Mouse (Mus musculus) left cerebral cortex, adult 2 months (tissue): Measurements from ENCODE around the gene Prkg1. TPM values are rescaled to one million over a fixed set of nuclear protein-coding genes. Genes with fewer than 3 reads are reported as not detected.
"Not testable (repeated sequence)": the region's sequence is repeated elsewhere in the genome, so short reads cannot be mapped to it uniquely, and the experiment has no call there.

Experiments
- DNase-seq, 2 experiments: peaks; one replicate each; pipeline ENCODE4 v3.0.0; 2021 to 2022; ENCODE audit warnings: low spot score in 2 of 2, mixed read lengths in 1 of 2; ENCODE audit errors: extremely low spot score in 1 of 2
- H3K27ac ChIP-seq: fragments of 200-600 bp; 2 replicates; pipeline ENCODE4 v1.8.1; 2022
- H3K4me3 ChIP-seq: fragments of 200-600 bp; 2 replicates; pipeline ENCODE4 v1.8.1; 2022
- CTCF ChIP-seq: fragments of 200-600 bp; IDR thresholded peaks from 2 replicates; pipeline ENCODE4 v1.8.1; 2022; ENCODE audit warnings: antibody characterized with exemption, mild to moderate bottlenecking, moderate library complexity
- intact Hi-C: fragments of 180-260 bp; cut with DNase I; formaldehyde crosslinking; loops from one replicate; pipeline ENCODE4 v1.15.1; 2025
- total RNA-seq, 2 experiments: library from RNA; stranded (reverse); gene quantifications; 2 replicates each; pipeline ENCODE4 v1.2.3; 2021

Gene Prkg1
- total RNA-seq, 2 experiments from 2014 or later = 18.9 to 21.9 TPM

DNA sequence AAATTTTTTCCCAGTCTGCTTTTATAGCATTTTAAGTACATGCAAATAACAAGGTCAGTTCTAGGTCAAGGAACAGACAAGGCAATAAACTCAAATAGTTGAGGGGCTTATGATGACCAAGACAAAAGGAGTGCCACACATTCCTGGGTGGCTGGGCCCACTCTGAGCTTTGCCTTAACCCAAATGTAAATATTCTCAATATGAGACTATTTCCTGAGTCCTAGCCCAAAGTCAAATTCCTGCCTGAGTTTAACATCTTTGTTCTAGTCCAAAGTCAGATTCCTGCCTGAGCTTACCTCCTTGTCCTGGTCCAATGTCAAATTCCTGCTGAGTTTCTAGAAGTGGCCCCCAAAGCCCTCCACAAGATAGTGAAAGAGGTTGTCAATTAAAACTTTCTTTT is 1206.8 kb downstream of the Prkg1 start:
- no peak for DNase-seq
- no peak for TF ChIP-seq CTCF
- intact Hi-C loops = loop anchor here (10.0 kb wide), 1 partner anchor 1197 kb away; no protein-coding TSS in a partner anchor
- Histone ChIP-seq H3K27ac (no peak overlapping the region), H3K4me3 (no peak overlapping the region)

- H3K4me3 ChIP-seq = no peak overlapping the region
- no peak overlapping the region for H3K27ac ChIP-seq
- DNase-seq = peak; percentile 63 to 71
- intact Hi-C loops = loop anchor here (1.0 to 10.0 kb wide), 6 partner anchors 127 to 1200 kb away; no protein-coding TSS in a partner anchor
- TF ChIP-seq CTCF = peak; percentile 84
Observed at GRCm38 (mm10) chr19:30554467-30554881, 1210.4 kb downstream of the Prkg1 start.

DNA sequence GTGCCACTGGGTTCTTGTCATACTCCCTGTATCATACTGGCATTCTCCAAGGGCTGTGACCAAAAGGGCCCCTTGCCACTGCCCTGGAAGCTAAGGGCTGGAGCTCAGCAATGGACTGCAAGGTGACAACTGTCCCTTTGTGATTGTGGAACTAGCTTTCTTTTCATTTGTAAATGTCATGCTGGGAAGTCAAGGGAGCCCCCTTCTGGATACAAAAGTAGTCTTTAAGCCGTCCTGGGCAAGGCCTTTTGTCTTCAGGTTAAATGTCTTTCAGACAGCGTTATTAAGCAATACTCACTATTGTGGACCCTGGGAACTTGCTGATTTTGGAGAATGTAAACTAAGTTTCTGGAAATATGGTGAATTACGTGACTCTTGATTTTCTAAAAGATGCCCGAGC is 1211.1 kb downstream of the Prkg1 start:
- no peak for TF ChIP-seq CTCF
- no peak overlapping the region for H3K4me3 ChIP-seq
- no peak overlapping the region for H3K27ac ChIP-seq
- no peak for DNase-seq
- intact Hi-C loops = loop anchor here (1.0 to 10.0 kb wide), 6 partner anchors 126 to 1201 kb away; no protein-coding TSS in a partner anchor

DNA sequence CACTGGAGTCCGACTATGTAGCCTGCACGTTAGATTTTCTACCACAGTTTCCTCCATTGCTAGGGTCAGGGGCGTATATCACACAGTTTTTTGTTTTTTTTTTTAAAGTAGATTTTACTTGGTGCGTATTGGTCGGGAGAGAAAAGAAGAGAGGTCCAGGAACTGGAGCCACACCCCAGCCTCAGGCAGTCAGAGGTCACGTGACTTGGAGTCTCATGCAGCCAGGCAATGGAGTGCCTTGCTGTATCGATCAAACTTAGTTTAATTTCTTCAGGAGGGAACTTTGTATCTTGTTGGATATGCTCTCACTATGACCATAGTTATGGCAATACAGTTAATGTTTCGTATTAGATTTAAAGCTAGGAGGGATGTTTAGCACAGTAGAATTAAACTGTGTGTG is 1212.6 kb downstream of the Prkg1 start:
- no peak for TF ChIP-seq CTCF
- no peak for DNase-seq
- Histone ChIP-seq H3K27ac (no peak overlapping the region), H3K4me3 (no peak overlapping the region)
- intact Hi-C loops = loop anchor here (5.0 to 10.0 kb wide), 2 partner anchors 185 to 1203 kb away; no protein-coding TSS in a partner anchor

GRCm38 (mm10) chr19:30549854-30550647 is 1214.8 kb downstream of the Prkg1 start:
- intact Hi-C loops = loop anchor here (5.0 to 10.0 kb wide), 2 partner anchors 183 to 1205 kb away; no protein-coding TSS in a partner anchor
- Histone ChIP-seq H3K4me3 (no peak overlapping the region), H3K27ac (no peak overlapping the region)
- TF ChIP-seq CTCF = no peak
- no peak for DNase-seq

DNA sequence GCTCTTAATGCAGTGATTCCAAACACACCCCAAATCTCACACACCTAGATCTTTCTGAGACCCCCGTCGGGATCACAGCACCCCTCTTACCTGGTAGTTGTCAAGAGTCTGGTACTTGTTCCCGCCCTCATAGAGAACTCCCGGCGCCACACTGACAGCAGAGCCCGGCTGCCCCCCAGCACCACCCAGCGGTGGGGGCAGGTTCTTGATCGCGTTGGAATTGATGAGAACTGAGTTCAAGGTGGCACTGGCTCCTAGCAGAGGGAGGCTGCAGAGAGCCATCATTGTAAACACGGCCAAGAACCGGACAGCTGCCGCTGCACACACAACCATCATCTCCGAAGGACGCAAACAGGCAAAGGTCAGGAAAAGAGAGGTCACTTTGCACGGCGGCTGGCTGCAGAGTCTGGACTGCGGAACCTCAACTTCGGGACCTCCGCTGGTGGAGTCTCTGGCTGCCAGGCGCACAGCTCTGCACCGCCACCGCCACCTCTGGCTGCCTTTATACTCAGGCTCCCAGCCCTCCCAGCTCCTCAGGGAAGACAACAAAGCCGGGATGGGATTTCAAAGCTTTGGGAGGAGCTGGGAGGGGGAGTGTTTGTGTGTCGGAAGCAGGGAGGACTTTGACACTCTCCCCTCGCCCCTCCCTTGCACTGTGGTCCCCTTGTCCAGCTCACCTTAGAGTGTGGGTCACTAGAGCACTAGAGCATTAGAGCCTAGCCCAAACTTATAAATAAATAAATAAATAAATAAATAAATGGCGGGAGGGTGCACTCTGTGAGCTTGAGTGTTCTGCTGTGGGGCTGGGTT is 1215.6 kb downstream of the Prkg1 start, which contains the start of gene Dkk1:
Gene Dkk1 (minus strand): TSS at position 622 of the 810 bp plus-strand sequence.
- 0 out of 2 replicates have a peak within 1 kb of the TSS, but pooled peaks have one; percentile 1 for H3K4me3 ChIP-seq
- H3K27ac ChIP-seq = no peak within 1 kb of the TSS
- TF ChIP-seq CTCF = no peak; the same call in 1 of the 2 replicates
- intact Hi-C loops = no loop called here
- DNase-seq = no peak

DNA sequence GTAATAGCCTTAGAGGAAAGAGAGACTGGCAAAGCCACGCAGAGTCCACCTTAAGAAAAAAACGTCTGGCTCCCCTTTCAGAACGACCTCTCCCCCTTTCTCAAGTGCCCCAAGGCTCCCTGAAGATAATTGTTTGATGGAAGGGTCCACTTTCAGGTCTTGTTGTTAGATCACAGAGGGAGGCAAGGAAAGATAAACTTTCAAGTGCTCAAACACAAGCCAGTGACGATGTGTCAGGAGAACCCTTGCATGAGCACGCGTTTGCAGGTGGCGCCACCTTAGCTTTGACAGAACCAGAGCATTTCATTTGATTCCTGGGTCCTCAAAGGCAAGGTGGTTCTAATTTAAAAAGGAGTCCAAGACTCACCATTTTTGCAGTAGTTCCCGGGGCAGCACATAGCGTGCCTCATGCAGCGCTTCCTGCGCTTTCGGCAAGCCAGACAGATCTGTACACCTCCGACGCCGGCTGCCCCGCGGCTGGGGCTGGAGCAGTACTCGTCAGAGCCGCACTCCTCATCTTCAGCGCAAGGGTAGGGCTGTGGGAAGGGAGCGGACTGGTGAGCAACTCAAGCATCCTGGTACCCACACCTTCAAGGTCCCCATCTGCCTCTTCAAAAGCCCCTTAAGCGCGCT is 1216.3 kb downstream of the Prkg1 start:
- no peak for DNase-seq
- TF ChIP-seq CTCF = no peak
- intact Hi-C loops = no loop called here

DNA sequence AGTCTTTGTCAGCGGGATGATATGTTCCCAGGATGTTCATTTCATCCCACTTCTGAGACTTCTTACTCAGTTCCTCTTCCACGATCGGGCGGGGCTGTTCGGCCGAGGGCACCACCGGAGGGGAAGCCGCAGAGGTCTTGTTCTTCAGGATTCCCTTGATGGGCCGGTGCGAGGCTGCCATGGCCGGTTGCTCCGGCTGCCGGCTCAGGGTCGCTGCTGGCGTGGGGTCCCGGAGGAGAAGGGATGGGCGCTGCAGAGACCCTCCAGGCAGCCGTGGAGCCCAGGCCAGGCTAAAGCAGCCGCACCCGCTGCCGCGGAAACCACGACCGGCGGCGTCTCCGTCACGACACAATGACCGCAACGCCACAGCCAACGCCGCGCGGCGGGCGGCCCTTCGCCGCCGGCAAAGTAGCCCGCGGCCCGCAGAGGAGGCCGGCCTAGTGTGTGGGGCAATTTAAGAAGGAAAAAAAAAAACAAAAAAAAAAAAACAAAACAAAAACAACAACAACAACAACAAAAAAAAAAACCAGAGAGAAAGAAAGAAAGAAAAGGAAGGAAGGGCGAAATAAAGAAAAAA is 1225.4 kb downstream of the Prkg1 start:
- H3K4me3 ChIP-seq = peak overlapping the region; percentile 27
- intact Hi-C loops = not testable (repeated sequence)

More for the DNA sequence above, 1216.3 kb downstream of the Prkg1 start:
- Histone ChIP-seq H3K4me3 (no peak overlapping the region), H3K27ac (no peak overlapping the region)

DNA sequence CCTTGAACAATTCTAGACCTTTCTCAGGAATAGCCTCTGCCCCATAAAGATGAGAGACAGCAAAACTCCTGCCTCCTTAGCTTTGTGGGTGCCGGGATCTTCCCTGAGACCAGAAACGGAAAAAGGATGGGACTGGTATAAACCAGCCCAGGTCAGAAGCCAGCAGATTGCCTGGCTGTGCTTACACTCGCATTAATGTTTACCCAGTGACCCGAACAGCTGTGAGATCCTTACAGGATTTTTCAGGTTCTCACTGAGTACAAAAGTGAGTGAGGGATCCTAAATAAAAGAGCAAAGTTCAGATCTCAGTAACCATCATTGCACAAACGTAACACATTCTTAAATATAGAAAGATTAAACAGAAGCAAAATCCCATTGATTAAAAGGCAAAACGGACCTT is 1248.1 kb downstream of the Prkg1 start:
- Histone ChIP-seq H3K27ac (no peak overlapping the region), H3K4me3 (no peak overlapping the region)
- TF ChIP-seq CTCF = no peak
- intact Hi-C loops = no loop called here
- DNase-seq = no peak

More for the DNA sequence above, 1225.4 kb downstream of the Prkg1 start:
- not testable (repeated sequence) for H3K27ac ChIP-seq, DNase-seq

Other genes starting within 250 kb of the Prkg1 start
- not detected for gene A1cf, start 103.7 kb upstream of the Prkg1 start, total RNA-seq